Mouse (Mus musculus) kidney, embryonic 14.5 days (tissue): ENCODE results near the gene Apc2. TPM values are rescaled to one million over a fixed set of nuclear protein-coding genes. Genes with fewer than 3 reads are reported as not detected.

Experiments
- ATAC-seq: fragments of 200-750 bp; cut with Nextera tagmentation; 2 replicates; pipeline ENCODE4 v1.8.0; 2017; ENCODE audit warnings: moderate number of reproducible peaks, mild to moderate bottlenecking, moderate TSS enrichment, moderate library complexity; ENCODE audit not compliant: low FRiP score, low TSS enrichment
- H3K27ac ChIP-seq: fragments of 300-500 bp; sonication (generic); 2 replicates; pipeline ENCODE4 v1.5.1; 2014; ENCODE audit warnings: low read depth, mild to moderate bottlenecking, low read length, moderate library complexity, mixed read lengths
- H3K27me3 ChIP-seq: fragments of 300-500 bp; sonication (generic); 2 replicates; pipeline ENCODE4 v1.6.1; 2014; ENCODE audit warnings: mild to moderate bottlenecking, low read length; ENCODE audit not compliant: control insufficient read depth, insufficient read depth
- H3K36me3 ChIP-seq: fragments of 300-500 bp; sonication (generic); 2 replicates; pipeline ENCODE4 v1.6.1; 2014; ENCODE audit warnings: low read length, mixed read lengths; ENCODE audit not compliant: control insufficient read depth, insufficient read depth
- H3K4me1 ChIP-seq: fragments of 300-500 bp; sonication (generic); 2 replicates; pipeline ENCODE4 v1.6.1; 2014; ENCODE audit warnings: low read length, mixed read lengths; ENCODE audit not compliant: control insufficient read depth, insufficient read depth
- H3K4me2 ChIP-seq: fragments of 300-500 bp; sonication (generic); replicated peaks from 2 replicates; pipeline ENCODE4 v1.6.1; 2014; ENCODE audit warnings: low read depth, mild to moderate bottlenecking, low read length
- H3K4me3 ChIP-seq: fragments of 300-500 bp; sonication (generic); 2 replicates; pipeline ENCODE4 v1.5.1; 2014; ENCODE audit warnings: mild to moderate bottlenecking, low read length
- H3K9ac ChIP-seq: fragments of 300-500 bp; sonication (generic); 2 replicates; pipeline ENCODE4 v1.6.1; 2014; ENCODE audit warnings: low read depth, mild to moderate bottlenecking, low read length, moderate library complexity
- H3K9me3 ChIP-seq: fragments of 300-500 bp; sonication (generic); 2 replicates; pipeline ENCODE4 v1.6.1; 2016; ENCODE audit warnings: low read length; ENCODE audit not compliant: control insufficient read depth
- WGBS: fragments of 180-500 bp; shearing (Covaris S2); extraction: QIAGEN DNeasy Blood & Tissue Kit; methylation state at CpG from one replicate; pipeline ENCODE4 v1.1.7; 2014; 5-methylcytosine and 5-hydroxymethylcytosine counted together
- polyA plus RNA-seq: library from polyadenylated mRNA; unstranded; fragments of >200 nt; fragmentation: Nextera tagmentation; extraction: Ambion mirVana; gene quantifications from 2 replicates; pipeline ENCODE4 v1.2.1, GENCODE M21; 2014

Apc2 gene
- polyA plus RNA-seq, 1 experiment from 2014 or later: 1.0 TPM

- H3K4me3 ChIP-seq: peak within 1 kb of the TSS; percentile 53
- under 1% methylated on average over 45 of the region's 49 CpGs for WGBS
Measured at GRCm38 (mm10) chr10:80260642-80261584, 34.9 kb upstream of the Apc2 start, which contains the start of the genes Gamt and Dazap1. TSS of gene Gamt (minus strand) at chr10:80261012. TSS of gene Dazap1 (plus strand) at chr10:80261486.

DNA sequence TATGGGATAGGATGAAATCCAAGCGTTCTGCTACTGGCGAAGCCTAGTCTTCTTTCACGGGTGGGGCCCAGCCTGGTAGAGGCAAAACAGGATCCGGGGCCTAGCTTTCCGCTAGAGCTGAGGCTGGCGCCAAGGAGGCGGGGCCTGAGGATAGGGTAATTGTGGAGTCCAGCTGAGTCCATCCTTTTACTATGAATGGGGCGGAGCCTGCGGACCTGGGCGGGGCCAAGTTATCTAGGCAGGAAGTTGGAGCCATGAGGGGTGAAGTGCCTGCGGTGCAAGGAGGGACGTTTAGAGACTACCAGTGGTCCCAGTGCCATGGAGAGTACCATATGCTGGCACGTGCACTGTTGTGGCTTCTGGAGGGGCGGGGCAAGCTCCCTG is 34.2 kb upstream of the Apc2 start:
- Histone ChIP-seq H3K4me1 (peaks cover 32% of the 10 kb centered on the region), H3K27me3 (no peaks in the 10 kb centered on the region), H3K4me3 (peak overlapping the region; percentile 53), H3K9ac (peak overlapping the region; percentile 67), H3K36me3 (peaks cover 25% of the 10 kb centered on the region), H3K9me3 (no peaks in the 10 kb centered on the region), H3K27ac (peak overlapping the region; percentile 98), H3K4me2 (peak overlapping the region; percentile 92)
- WGBS: 0% methylated on average over 14 of the region's 14 CpGs
- ATAC-seq: peak; percentile 70

More at GRCm38 (mm10) chr10:80260642-80261584, 34.9 kb upstream of the Apc2 start, which contains the start of the genes Gamt and Dazap1:
- H3K9me3 ChIP-seq: no peaks in the 10 kb centered on the region
- peaks cover 32% of the 10 kb centered on the region for H3K36me3 ChIP-seq
- no peaks in the 10 kb centered on the region for H3K27me3 ChIP-seq
- peaks cover 25% of the 10 kb centered on the region for H3K4me1 ChIP-seq
- H3K27ac ChIP-seq: peak within 1 kb of the TSS; percentile 98
- peak within 1 kb of the TSS; percentile 67 for H3K9ac ChIP-seq
- peak within 1 kb of the TSS; percentile 92 for H3K4me2 ChIP-seq
- ATAC-seq: peak; percentile 92

DNA sequence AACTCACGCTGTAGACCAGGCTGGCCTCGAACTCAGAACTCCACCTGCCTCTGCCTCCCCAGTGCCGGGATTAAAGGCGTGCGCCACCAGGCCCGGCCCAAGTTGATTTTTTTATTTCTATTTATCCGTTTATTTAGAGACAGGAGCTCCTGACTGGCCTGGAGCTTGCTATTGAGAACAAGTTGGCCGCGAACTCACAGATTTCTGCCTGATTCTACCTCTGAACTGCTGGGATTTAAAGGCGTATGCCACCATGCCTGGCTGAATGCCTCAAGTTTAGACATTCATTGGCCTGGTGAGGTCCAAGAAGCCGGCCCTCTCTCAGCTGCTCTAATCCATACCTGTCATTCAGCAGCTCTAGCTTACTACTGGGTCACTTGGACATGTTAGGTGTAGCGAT is 33.6 kb upstream of the Apc2 start:
- H3K4me1 ChIP-seq: peaks cover 38% of the 10 kb centered on the region
- peak overlapping the region; percentile 92 for H3K4me2 ChIP-seq
- peak overlapping the region; percentile 98; the same call in 1 of the 2 replicates for H3K27ac ChIP-seq
- no peak for ATAC-seq
- no peaks in the 10 kb centered on the region for H3K9me3 ChIP-seq
- H3K36me3 ChIP-seq: peaks cover 23% of the 10 kb centered on the region
- peak overlapping the region; percentile 53 for H3K4me3 ChIP-seq
- no peaks in the 10 kb centered on the region for H3K27me3 ChIP-seq
- H3K9ac ChIP-seq: no peak overlapping the region
- 75% methylated on average over 12 of the region's 12 CpGs for WGBS

DNA sequence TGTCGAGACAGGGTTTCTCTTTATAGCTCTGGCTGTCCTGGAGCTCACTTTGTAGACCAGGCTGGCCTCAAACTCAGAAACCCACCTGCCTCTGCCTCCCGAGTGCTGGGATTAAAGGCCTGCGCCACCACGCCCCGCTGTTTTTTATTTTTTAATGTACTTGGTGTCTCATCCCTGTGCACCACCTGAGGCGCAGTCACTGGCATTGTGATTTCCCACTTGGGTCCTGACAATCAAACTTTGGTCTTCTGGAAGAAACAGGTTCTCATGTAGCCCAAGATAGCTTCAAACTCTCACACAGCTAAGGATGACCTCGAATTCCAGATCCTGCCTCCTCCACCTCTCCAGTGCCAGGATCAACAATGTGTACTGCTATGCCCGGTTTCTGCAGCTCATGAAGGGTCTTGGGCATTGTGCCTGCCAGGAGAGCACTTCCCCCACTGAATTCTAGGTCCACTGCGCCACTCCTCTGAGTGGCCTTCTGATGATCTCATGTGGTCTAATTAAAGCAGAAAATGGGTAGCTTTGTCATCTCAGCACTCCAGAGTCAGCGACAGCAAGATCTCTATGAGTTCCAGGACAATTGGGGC is 32.9 kb upstream of the Apc2 start:
- WGBS: 94% methylated on average over 10 of the region's 10 CpGs
- no peak overlapping the region for H3K4me3 ChIP-seq
- H3K9me3 ChIP-seq: no peaks in the 10 kb centered on the region
- H3K9ac ChIP-seq: no peak overlapping the region
- H3K27ac ChIP-seq: no peak overlapping the region
- H3K27me3 ChIP-seq: no peaks in the 10 kb centered on the region
- peaks cover 23% of the 10 kb centered on the region for H3K36me3 ChIP-seq
- no peak overlapping the region for H3K4me2 ChIP-seq
- H3K4me1 ChIP-seq: peaks cover 45% of the 10 kb centered on the region
- no peak for ATAC-seq

GRCm38 (mm10) chr10:80264341-80265148 is 31.2 kb upstream of the Apc2 start:
- H3K36me3 ChIP-seq: peaks cover 15% of the 10 kb centered on the region
- peak overlapping the region; percentile 82 for H3K4me3 ChIP-seq
- peak; percentile 61 for ATAC-seq
- WGBS: 2% methylated on average over 79 of the region's 81 CpGs
- no peaks in the 10 kb centered on the region for H3K27me3 ChIP-seq
- peak overlapping the region; percentile 97 for H3K9ac ChIP-seq
- no peaks in the 10 kb centered on the region for H3K9me3 ChIP-seq
- peak overlapping the region; percentile 57 for H3K27ac ChIP-seq
- H3K4me1 ChIP-seq: peaks cover 43% of the 10 kb centered on the region
- H3K4me2 ChIP-seq: peak overlapping the region; percentile 59

- Histone ChIP-seq H3K4me2 (peak overlapping the region; percentile 59), H3K36me3 (peaks cover 15% of the 10 kb centered on the region), H3K27me3 (no peaks in the 10 kb centered on the region), H3K9ac (peak overlapping the region; percentile 97), H3K4me1 (peaks cover 38% of the 10 kb centered on the region), H3K27ac (peak overlapping the region; percentile 39), H3K9me3 (no peaks in the 10 kb centered on the region), H3K4me3 (peak overlapping the region; percentile 82)
- ATAC-seq: no peak
- 0% methylated on average over 18 of the region's 18 CpGs for WGBS
Measured at GRCm38 (mm10) chr10:80265149-80265486, 30.7 kb upstream of the Apc2 start.

DNA sequence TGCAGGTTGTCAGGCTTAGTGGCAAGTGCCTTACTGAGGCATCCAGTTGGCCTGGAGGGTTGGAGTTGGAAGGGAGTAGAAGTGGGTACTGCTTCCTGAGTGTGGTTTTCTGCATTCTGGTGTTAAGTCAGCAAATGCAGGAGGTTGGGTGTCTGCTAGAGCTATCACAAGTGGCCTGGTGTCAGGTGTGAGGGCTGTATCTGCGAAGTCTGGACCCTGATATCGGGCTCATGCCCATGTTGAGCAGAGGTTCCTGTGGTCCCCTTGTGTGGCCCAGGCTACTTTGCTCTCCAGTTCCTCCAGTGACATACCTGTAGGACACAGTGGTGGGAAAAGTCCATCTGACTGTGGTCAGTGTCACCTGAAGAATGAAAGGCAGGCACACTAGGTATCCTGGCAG is 25.7 kb upstream of the Apc2 start:
- H3K4me3 ChIP-seq: no peak overlapping the region
- H3K27me3 ChIP-seq: no peaks in the 10 kb centered on the region
- no peak overlapping the region for H3K9ac ChIP-seq
- H3K4me1 ChIP-seq: peaks cover 28% of the 10 kb centered on the region
- peaks cover 43% of the 10 kb centered on the region for H3K36me3 ChIP-seq
- no peak overlapping the region for H3K4me2 ChIP-seq
- ATAC-seq: no peak
- H3K9me3 ChIP-seq: no peaks in the 10 kb centered on the region
- 98% methylated on average over 2 of the region's 2 CpGs for WGBS
- H3K27ac ChIP-seq: no peak overlapping the region

GRCm38 (mm10) chr10:80270734-80271181 is 25.0 kb upstream of the Apc2 start:
- 79% methylated on average over 6 of the region's 6 CpGs for WGBS
- Histone ChIP-seq H3K9ac (no peak overlapping the region), H3K9me3 (no peaks in the 10 kb centered on the region), H3K4me2 (no peak overlapping the region), H3K27ac (no peak overlapping the region), H3K36me3 (peaks cover 46% of the 10 kb centered on the region), H3K4me3 (no peak overlapping the region), H3K27me3 (no peaks in the 10 kb centered on the region), H3K4me1 (peaks cover 25% of the 10 kb centered on the region)
- no peak for ATAC-seq
